Mouse (Mus musculus): Measurements from ENCODE around the gene Pf4. TPM values are rescaled to one million over a fixed set of nuclear protein-coding genes. Genes with fewer than 3 reads are reported as not detected.

Gene Pf4
- polyA plus RNA-seq (2016; fragmentation: Nextera tagmentation; extraction: Ambion mirVana): 56.2 and 75.0 TPM in 2 replicates

GRCm38 (mm10) chr5:90771880-90772653, at the start of gene Pf4:
Pf4 (plus strand) TSS chr5:90772435.
- Histone ChIP-seq H3K27me3 (no peaks in the 10 kb centered on the region), H3K4me3 (no peak within 1 kb of the TSS), H3K27ac (no peak within 1 kb of the TSS), H3K36me3 (no peaks in the 10 kb centered on the region), H3K9me3 (replicated peaks) (no peaks in the 10 kb centered on the region), H3K4me1 (no peaks in the 10 kb centered on the region), H3K9ac (no peak within 1 kb of the TSS), H3K4me2 (replicated peaks) (no peak within 1 kb of the TSS)
- no peak for ATAC-seq (ENCODE audit: low FRiP score)
- 89% methylated on average over 16 of the region's 16 CpGs for WGBS

DNA sequence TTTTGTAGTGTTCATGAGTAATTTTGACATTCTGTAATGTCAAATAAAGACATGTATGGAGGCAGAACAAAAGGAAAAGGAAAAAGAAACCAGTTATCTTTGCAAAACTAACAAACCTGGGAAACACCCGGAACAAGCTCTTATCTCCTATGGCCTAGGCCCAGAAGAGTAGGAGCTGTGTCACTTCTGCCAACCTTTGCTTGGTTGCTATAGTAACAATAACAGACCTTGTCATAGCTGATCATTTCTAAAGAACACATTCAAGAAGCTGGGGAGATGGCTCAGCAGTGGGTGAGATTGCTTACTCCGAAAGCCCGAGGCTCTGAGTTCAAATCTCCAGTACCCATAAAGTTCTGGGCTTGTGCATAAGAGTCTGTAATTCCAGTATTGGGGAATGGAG, 49.6 kb upstream of the Pf4 start:
- WGBS: 95% methylated on average over 3 of the region's 3 CpGs
- Histone ChIP-seq H3K36me3 (no peaks in the 10 kb centered on the region), H3K27ac (no peak overlapping the region), H3K9ac (no peak overlapping the region), H3K9me3 (replicated peaks) (no peaks in the 10 kb centered on the region), H3K4me2 (replicated peaks) (no peak overlapping the region), H3K4me3 (no peak overlapping the region), H3K4me1 (no peaks in the 10 kb centered on the region), H3K27me3 (no peaks in the 10 kb centered on the region)
- ATAC-seq (ENCODE audit: low FRiP score): no peak

- Histone ChIP-seq H3K4me1 (no peaks in the 10 kb centered on the region), H3K9me3 (replicated peaks) (no peaks in the 10 kb centered on the region), H3K27me3 (no peaks in the 10 kb centered on the region), H3K9ac (no peak overlapping the region), H3K36me3 (no peaks in the 10 kb centered on the region), H3K4me2 (replicated peaks) (no peak overlapping the region), H3K4me3 (no peak overlapping the region), H3K27ac (no peak overlapping the region)
- 81% methylated on average over 3 of the region's 3 CpGs for WGBS
- ATAC-seq (ENCODE audit: low FRiP score): no peak
Measured at GRCm38 (mm10) chr5:90728254-90728653, 44.0 kb upstream of the Pf4 start.

DNA sequence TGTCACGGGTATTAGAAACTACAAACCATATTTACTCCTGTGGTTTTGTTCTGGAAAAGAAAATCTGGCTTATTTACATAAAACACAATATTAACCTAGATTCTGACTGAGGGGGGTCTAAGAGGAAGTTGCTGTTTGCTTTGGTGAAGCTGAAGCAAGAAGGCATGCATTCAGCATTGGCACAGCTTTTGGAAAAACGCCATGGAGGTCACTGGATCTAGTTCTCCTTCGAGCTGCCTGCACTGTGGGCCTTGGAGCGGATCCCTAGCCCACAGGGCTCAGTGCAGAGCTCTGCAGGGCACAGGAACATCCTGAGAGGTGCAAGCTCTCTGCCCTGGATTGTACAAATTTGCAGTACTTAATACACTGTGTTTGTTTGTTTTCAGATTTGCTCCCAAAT, 40.8 kb upstream of the Pf4 start:
- Histone ChIP-seq H3K36me3 (no peaks in the 10 kb centered on the region), H3K4me2 (replicated peaks) (no peak overlapping the region), H3K27ac (no peak overlapping the region), H3K9me3 (replicated peaks) (no peaks in the 10 kb centered on the region), H3K4me1 (no peaks in the 10 kb centered on the region), H3K9ac (no peak overlapping the region), H3K4me3 (no peak overlapping the region), H3K27me3 (no peaks in the 10 kb centered on the region)
- ATAC-seq (ENCODE audit: low FRiP score): no peak
- 78% methylated on average over 4 of the region's 4 CpGs for WGBS

DNA sequence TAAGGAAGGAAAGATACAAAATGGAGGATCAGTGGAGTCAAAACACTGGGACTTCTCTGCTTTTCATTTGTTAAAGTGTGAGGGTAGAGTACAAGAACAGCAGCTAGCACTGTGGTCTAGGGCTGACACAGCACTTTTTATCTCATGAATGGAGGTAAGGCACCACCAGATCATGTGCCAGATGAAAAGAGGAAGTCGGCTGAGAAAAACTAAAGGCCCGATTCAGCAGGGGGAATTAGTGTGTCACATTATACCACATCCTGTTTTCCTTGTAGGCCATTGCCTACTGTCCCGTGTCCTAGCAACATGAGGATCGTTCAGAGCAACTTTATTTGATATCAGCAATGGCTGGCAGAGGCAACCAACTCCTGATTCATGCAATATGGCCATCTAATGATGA, 30.2 kb upstream of the Pf4 start:
- Histone ChIP-seq H3K9ac (no peak overlapping the region), H3K4me2 (replicated peaks) (no peak overlapping the region), H3K9me3 (replicated peaks) (no peaks in the 10 kb centered on the region), H3K4me1 (no peaks in the 10 kb centered on the region), H3K4me3 (no peak overlapping the region), H3K27me3 (no peaks in the 10 kb centered on the region), H3K36me3 (no peaks in the 10 kb centered on the region), H3K27ac (no peak overlapping the region)
- no peak for ATAC-seq (ENCODE audit: low FRiP score)
- 71% methylated on average over 4 of the region's 4 CpGs for WGBS

GRCm38 (mm10) chr5:90753934-90754333, 18.3 kb upstream of the Pf4 start:
- Histone ChIP-seq H3K27ac (no peak overlapping the region), H3K36me3 (no peaks in the 10 kb centered on the region), H3K4me2 (replicated peaks) (no peak overlapping the region), H3K4me3 (no peak overlapping the region), H3K9me3 (replicated peaks) (no peaks in the 10 kb centered on the region), H3K4me1 (peaks cover 3% of the 10 kb centered on the region), H3K9ac (no peak overlapping the region), H3K27me3 (peaks cover 4% of the 10 kb centered on the region)
- WGBS: 98% methylated on average over 1 of the region's 1 CpGs
- ATAC-seq (ENCODE audit: low FRiP score): no peak

DNA sequence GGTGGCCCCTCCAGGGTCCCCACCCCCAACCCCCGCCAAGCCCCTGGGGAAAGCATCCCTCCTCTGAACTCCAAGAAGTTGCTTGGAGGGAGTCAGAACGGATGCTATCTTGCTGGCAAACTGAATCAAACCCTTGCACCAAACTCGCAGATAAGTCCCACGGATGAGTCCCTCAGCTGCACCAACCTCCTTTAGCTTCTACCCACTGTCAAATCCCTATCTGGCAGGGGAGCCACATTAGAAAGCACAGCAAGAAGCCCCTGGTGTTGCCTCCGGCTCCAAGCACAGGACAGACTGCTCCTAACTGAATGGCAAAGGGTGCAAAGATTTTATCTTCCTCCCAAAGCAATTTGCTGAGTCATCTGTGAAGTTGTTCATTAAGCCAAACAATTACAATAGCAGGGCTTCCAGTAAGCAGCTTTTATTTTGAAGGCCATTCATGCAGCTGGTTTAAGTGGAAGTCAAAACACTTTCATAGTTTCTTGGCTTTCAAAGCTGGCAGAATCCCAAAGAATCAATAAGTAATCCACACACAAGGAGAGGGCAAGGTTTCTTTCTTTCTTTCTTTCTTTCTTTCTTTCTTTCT, 14.1 kb upstream of the Pf4 start:
- Histone ChIP-seq H3K27me3 (peaks cover 16% of the 10 kb centered on the region), H3K4me3 (no peak overlapping the region), H3K27ac (no peak overlapping the region), H3K36me3 (no peaks in the 10 kb centered on the region), H3K4me1 (peaks cover 10% of the 10 kb centered on the region), H3K4me2 (replicated peaks) (no peak overlapping the region), H3K9me3 (replicated peaks) (no peaks in the 10 kb centered on the region), H3K9ac (no peak overlapping the region)
- ATAC-seq (ENCODE audit: low FRiP score): no peak
- WGBS: 40% methylated on average over 5 of the region's 5 CpGs

- H3K9ac ChIP-seq: peak within 1 kb of the TSS; percentile 55
Measured at GRCm38 (mm10) chr5:90759077-90760065, 12.9 kb upstream of the Pf4 start, which contains the start of gene Cxcl5. Cxcl5 (plus strand) TSS chr5:90759360.

DNA sequence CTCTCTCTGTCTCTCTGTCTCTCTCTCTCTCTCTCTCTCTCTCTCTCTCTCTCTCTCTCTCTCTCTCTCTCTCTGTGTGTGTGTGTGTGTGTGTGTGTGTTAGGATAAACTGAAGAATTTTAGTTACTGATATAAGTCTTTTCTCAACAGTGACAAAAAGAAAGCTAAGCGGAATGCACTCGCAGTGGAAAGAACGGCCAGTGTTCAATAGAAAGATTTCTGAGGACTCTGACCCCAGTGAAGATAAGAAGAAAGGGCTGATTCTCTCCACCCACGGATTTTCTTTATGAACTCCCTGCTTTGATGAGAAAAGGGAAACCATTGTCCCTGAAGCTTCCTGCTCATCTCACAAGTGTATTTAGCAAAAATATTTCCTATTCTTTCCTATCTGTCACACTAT, 11.9 kb upstream of the Pf4 start:
- Histone ChIP-seq H3K4me2 (replicated peaks) (no peak overlapping the region), H3K36me3 (no peaks in the 10 kb centered on the region), H3K9me3 (replicated peaks) (no peaks in the 10 kb centered on the region), H3K4me3 (no peak overlapping the region), H3K4me1 (peaks cover 10% of the 10 kb centered on the region), H3K27ac (no peak overlapping the region), H3K27me3 (peaks cover 16% of the 10 kb centered on the region), H3K9ac (no peak overlapping the region)
- ATAC-seq (ENCODE audit: low FRiP score): no peak
- 48% methylated on average over 4 of the region's 4 CpGs for WGBS

More at GRCm38 (mm10) chr5:90759077-90760065, 12.9 kb upstream of the Pf4 start, which contains the start of gene Cxcl5:
- Histone ChIP-seq H3K4me2 (replicated peaks) (peak within 1 kb of the TSS; percentile 80), H3K4me1 (peaks cover 10% of the 10 kb centered on the region), H3K27ac (no peak within 1 kb of the TSS), H3K36me3 (no peaks in the 10 kb centered on the region), H3K9me3 (replicated peaks) (no peaks in the 10 kb centered on the region), H3K27me3 (peaks cover 16% of the 10 kb centered on the region), H3K4me3 (peak within 1 kb of the TSS; percentile 44)
- peak; percentile 77 for ATAC-seq (ENCODE audit: low FRiP score)
- WGBS: 4% methylated on average over 32 of the region's 32 CpGs

GRCm38 (mm10) chr5:90760844-90761243, 11.4 kb upstream of the Pf4 start:
- no peak for ATAC-seq (ENCODE audit: low FRiP score)
- H3K9me3 ChIP-seq (replicated peaks): no peaks in the 10 kb centered on the region
- H3K4me1 ChIP-seq: peaks cover 10% of the 10 kb centered on the region
- H3K9ac ChIP-seq: no peak overlapping the region
- no peak overlapping the region for H3K4me3 ChIP-seq
- H3K36me3 ChIP-seq: no peaks in the 10 kb centered on the region
- 98% methylated on average over 2 of the region's 2 CpGs for WGBS
- peaks cover 16% of the 10 kb centered on the region for H3K27me3 ChIP-seq
- no peak overlapping the region for H3K4me2 ChIP-seq (replicated peaks)
- no peak overlapping the region for H3K27ac ChIP-seq

DNA sequence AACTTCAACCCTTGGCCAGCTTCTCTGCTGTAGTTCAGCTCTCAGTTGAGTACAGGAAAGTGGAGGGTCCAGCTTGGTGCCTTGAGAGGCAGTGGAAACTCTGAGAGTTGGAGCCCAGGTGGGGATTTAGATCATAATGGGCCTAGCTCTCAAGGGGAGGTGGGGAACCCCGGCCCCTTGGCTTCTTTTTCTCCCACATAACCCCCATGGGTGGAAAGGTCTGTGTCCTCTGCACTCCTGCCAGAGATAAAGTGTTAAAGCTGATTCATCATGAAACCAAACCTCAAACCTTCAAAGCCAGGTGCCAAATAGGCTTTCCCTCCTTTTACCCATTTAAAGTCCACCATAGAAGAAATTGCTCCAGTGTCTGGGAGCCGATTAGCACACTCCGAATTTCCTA, 10.4 kb upstream of the Pf4 start:
- no peak for ATAC-seq (ENCODE audit: low FRiP score)
- Histone ChIP-seq H3K36me3 (no peaks in the 10 kb centered on the region), H3K27ac (no peak overlapping the region), H3K4me2 (replicated peaks) (no peak overlapping the region), H3K27me3 (peaks cover 16% of the 10 kb centered on the region), H3K4me3 (no peak overlapping the region), H3K9me3 (replicated peaks) (no peaks in the 10 kb centered on the region), H3K4me1 (peaks cover 10% of the 10 kb centered on the region), H3K9ac (no peak overlapping the region)
- 84% methylated on average over 3 of the region's 3 CpGs for WGBS

Data from hindbrain, embryonic 12.5 days (tissue).